ENCODE assay signal across 12 mouse cellular contexts in the genomic region with DNA sequence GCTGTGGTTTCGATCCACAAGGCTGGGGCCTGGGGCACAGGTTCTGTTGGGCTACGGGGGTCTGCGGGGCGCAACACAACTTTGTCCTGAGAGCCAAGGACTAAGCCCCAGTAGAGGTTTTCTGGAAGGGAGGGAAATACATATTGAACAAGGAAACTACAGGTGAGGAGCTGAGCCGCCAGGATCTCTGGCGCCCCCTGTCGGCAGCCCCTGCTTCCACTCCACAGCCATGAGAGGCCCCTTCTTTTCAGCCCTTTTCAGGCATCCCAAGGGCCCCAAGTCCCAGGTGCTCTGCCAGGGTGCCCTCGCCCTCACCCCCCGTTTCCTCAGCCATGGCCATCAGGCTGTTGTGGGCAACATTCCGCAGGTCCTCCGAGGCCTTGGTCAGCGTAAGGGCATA. TPM values are rescaled to one million over a fixed set of nuclear protein-coding genes. Genes with fewer than 3 reads are reported as not detected.
DNase-seq lines count a peak whose midpoint lies in the region; ATAC-seq and TF ChIP-seq lines count a peak whose summit lies in the region.
"Not testable (repeated sequence)": the region's sequence is repeated elsewhere in the genome, so short reads cannot be mapped to it uniquely, and the experiment has no call there.
"Had no signal": no experiment of that assay in that cellular context is flagged by ENCODE, and none has a peak within 500 bp of the region (broad histone marks: within the 10 kb centered on the region; RNA-seq: fewer than 3 reads in every experiment).

No protein-coding gene starts in this region.

- peak; percentile 38 for DNase-seq in 3134 (ENCODE audit: extremely low read depth, insufficient read length, low spot score)
- peak; percentile 29 for DNase-seq in T-cell, adult 2 months (ENCODE audit: low spot score)
- peak; percentile 24 to 59 for DNase-seq in cerebellum, adult 18-20 months
- DNase-seq in forebrain, embryonic 11.5 days (ENCODE audit: low spot score), result peak; percentile 61
- not testable (repeated sequence) for DNase-seq in hindbrain, postnatal 0 days (ENCODE audit: low spot score)
- peak; percentile 32 to 49 for DNase-seq in left cerebral cortex, postnatal 14 days (ENCODE audit: low spot score in 2 of 2)
- DNase-seq in midbrain, embryonic 14.5 days, result peak; percentile 46
- DNase-seq in spleen, postnatal 10 days (ENCODE audit: low spot score in 2 of 2), result peak; percentile 46 to 66

- WGBS in forebrain, embryonic 11.5 days, result 62% methylated on average over 8 of the region's 12 CpGs
- 64% methylated on average over 12 of the region's 12 CpGs for WGBS in hindbrain, postnatal 0 days
- WGBS in midbrain, embryonic 14.5 days, result 62% methylated on average over 12 of the region's 12 CpGs

- not testable (repeated sequence) for H3K4me1 ChIP-seq in forebrain, embryonic 11.5 days (replicated peaks; ENCODE audit: control insufficient read depth, insufficient read depth, low read length); hindbrain, postnatal 0 days (ENCODE audit: insufficient read depth, low read length); midbrain, embryonic 14.5 days (ENCODE audit: control insufficient read depth, insufficient read depth, low read length)

- H3K27ac ChIP-seq in forebrain, embryonic 11.5 days (ENCODE audit: low read depth, low read length); hindbrain, postnatal 0 days; midbrain, embryonic 14.5 days (replicated peaks; ENCODE audit: low read depth, low read length): not testable (repeated sequence)

- ATAC-seq in forebrain, embryonic 11.5 days (replicated peaks; ENCODE audit: low FRiP score); hindbrain, postnatal 0 days; midbrain, embryonic 14.5 days (ENCODE audit: low FRiP score, low TSS enrichment): not testable (repeated sequence)

- TF ChIP-seq CTCF in hindbrain, postnatal 0 days (IDR thresholded peaks at IDR 0.05; ENCODE audit: low read depth), result peak; percentile 65

- intact Hi-C loops in left cerebral cortex, postnatal 14 days (cut with DNase I), result loop anchor here (5.0 kb wide), 1 partner anchor 81 kb away; no protein-coding TSS in a partner anchor

- H3K4me2 ChIP-seq in forebrain, embryonic 11.5 days (ENCODE audit: low read depth, low read length, severe bottlenecking); hindbrain, postnatal 0 days (ENCODE audit: low read depth, low read length); midbrain, embryonic 14.5 days (ENCODE audit: low read length): not testable (repeated sequence)

- not testable (repeated sequence) for H3K9ac ChIP-seq in forebrain, embryonic 11.5 days (ENCODE audit: low read length); hindbrain, postnatal 0 days (replicated peaks; ENCODE audit: low read length); midbrain, embryonic 14.5 days (replicated peaks; ENCODE audit: low read length)

- H3K36me3 ChIP-seq in forebrain, embryonic 11.5 days (ENCODE audit: control insufficient read depth, insufficient read depth, low read length); hindbrain, postnatal 0 days (ENCODE audit: insufficient read depth, low read length); midbrain, embryonic 14.5 days (ENCODE audit: control insufficient read depth, insufficient read depth, low read length): not testable (repeated sequence)

- H3K9me3 ChIP-seq in forebrain, embryonic 11.5 days (ENCODE audit: control insufficient read depth, low read length); hindbrain, postnatal 0 days (ENCODE audit: low read length); midbrain, embryonic 14.5 days (ENCODE audit: control insufficient read depth, low read length): not testable (repeated sequence)

- not testable (repeated sequence) for H3K27me3 ChIP-seq in forebrain, embryonic 11.5 days (ENCODE audit: control insufficient read depth, insufficient read depth, low read length); hindbrain, postnatal 0 days (ENCODE audit: insufficient read depth, low read length); midbrain, embryonic 14.5 days (ENCODE audit: control insufficient read depth, insufficient read depth, low read length)

- H3K4me3 ChIP-seq in forebrain, embryonic 11.5 days (ENCODE audit: low read depth, low read length); hindbrain, postnatal 0 days (ENCODE audit: low read length); midbrain, embryonic 14.5 days (replicated peaks; ENCODE audit: low read depth, low read length): not testable (repeated sequence)

RNA-seq across cellular contexts. Expression of a gene that starts 9.4 kb away (rescaled TPM):
- not detected in 2 replicates for polyA plus RNA-seq in forebrain, embryonic 11.5 days (2014; fragmentation: Nextera tagmentation; extraction: Ambion mirVana)
- not detected in 2 replicates for total RNA-seq in hindbrain, postnatal 0 days (2014; rRNA removed)
- not detected in 2 replicates for polyA plus RNA-seq in hindbrain, postnatal 0 days (2015; fragmentation: Nextera tagmentation; extraction: Ambion mirVana)
- total RNA-seq in left cerebral cortex, postnatal 14 days (2021), result not detected
- polyA plus RNA-seq in midbrain, embryonic 14.5 days (2014; fragmentation: Nextera tagmentation; extraction: Ambion mirVana), result not detected in 2 replicates
- total RNA-seq: granulocyte monocyte progenitor cell, adult 5-6 weeks had no signal
- polyA plus RNA-seq: C2C12; forebrain, embryonic 10.5 days; lung, embryonic 16.5 days had no signal

RNA-seq across cellular contexts. Expression of a gene that starts 23.0 kb away (rescaled TPM):
- 26.3 and 28.3 TPM in 2 replicates for polyA plus RNA-seq in forebrain, embryonic 11.5 days (2014; fragmentation: Nextera tagmentation; extraction: Ambion mirVana)
- 17.5 and 29.6 TPM in 2 replicates for total RNA-seq in hindbrain, postnatal 0 days (2014; rRNA removed)
- 45.5 and 46.5 TPM in 2 replicates for polyA plus RNA-seq in hindbrain, postnatal 0 days (2015; fragmentation: Nextera tagmentation; extraction: Ambion mirVana)
- 10 to 100 TPM; 58.2 to 59.3 TPM for total RNA-seq in left cerebral cortex, postnatal 14 days (2021)
- 32.1 and 39.3 TPM in 2 replicates for polyA plus RNA-seq in midbrain, embryonic 14.5 days (2014; fragmentation: Nextera tagmentation; extraction: Ambion mirVana)

RNA-seq across cellular contexts. Expression of a gene that starts 23.1 kb away (rescaled TPM):
- 78.5 and 84.9 TPM in 2 replicates for polyA plus RNA-seq in forebrain, embryonic 11.5 days (2014; fragmentation: Nextera tagmentation; extraction: Ambion mirVana)
- total RNA-seq in hindbrain, postnatal 0 days (2014; rRNA removed), result 36.4 and 48.9 TPM in 2 replicates
- 47.6 and 53.8 TPM in 2 replicates for polyA plus RNA-seq in hindbrain, postnatal 0 days (2015; fragmentation: Nextera tagmentation; extraction: Ambion mirVana)
- 10 to 100 TPM; 33.5 to 35.8 TPM for total RNA-seq in left cerebral cortex, postnatal 14 days (2021)
- 66.6 and 68.6 TPM in 2 replicates for polyA plus RNA-seq in midbrain, embryonic 14.5 days (2014; fragmentation: Nextera tagmentation; extraction: Ambion mirVana)

RNA-seq across cellular contexts. Expression of a gene that starts 36.3 kb away (rescaled TPM):
- 53.1 and 55.1 TPM in 2 replicates for polyA plus RNA-seq in forebrain, embryonic 11.5 days (2014; fragmentation: Nextera tagmentation; extraction: Ambion mirVana)
- total RNA-seq in hindbrain, postnatal 0 days (2014; rRNA removed), result 98.1 and 100 TPM in 2 replicates
- 43.8 and 44.5 TPM in 2 replicates for polyA plus RNA-seq in hindbrain, postnatal 0 days (2015; fragmentation: Nextera tagmentation; extraction: Ambion mirVana)
- total RNA-seq in left cerebral cortex, postnatal 14 days (2021), result 10 to 100 TPM; 68.5 to 73.1 TPM
- 47.7 and 55.5 TPM in 2 replicates for polyA plus RNA-seq in midbrain, embryonic 14.5 days (2014; fragmentation: Nextera tagmentation; extraction: Ambion mirVana)

RNA-seq across cellular contexts. Expression of a gene that starts 36.4 kb away (rescaled TPM):
- polyA plus RNA-seq in forebrain, embryonic 11.5 days (2014; fragmentation: Nextera tagmentation; extraction: Ambion mirVana), result 143 and 144 TPM in 2 replicates
- total RNA-seq in hindbrain, postnatal 0 days (2014; rRNA removed), result 27.6 and 32.9 TPM in 2 replicates
- polyA plus RNA-seq in hindbrain, postnatal 0 days (2015; fragmentation: Nextera tagmentation; extraction: Ambion mirVana), result 63.5 and 71.9 TPM in 2 replicates
- 10 to 100 TPM; 29.1 to 30.5 TPM for total RNA-seq in left cerebral cortex, postnatal 14 days (2021)
- 75.5 and 85.3 TPM in 2 replicates for polyA plus RNA-seq in midbrain, embryonic 14.5 days (2014; fragmentation: Nextera tagmentation; extraction: Ambion mirVana)
